Mouse (Mus musculus) urinary bladder, postnatal 0 days (tissue): Measurements from ENCODE around the gene Ly6f. TPM values are rescaled to one million over a fixed set of nuclear protein-coding genes. Genes with fewer than 3 reads are reported as not detected.

Source experiments
- polyA plus RNA-seq: library from polyadenylated mRNA; unstranded; fragments of >200 nt; fragmentation: Nextera tagmentation; extraction: Ambion mirVana; gene quantifications from 2 replicates; pipeline ENCODE4 v1.2.1, GENCODE M21; 2015

The Ly6f gene
- polyA plus RNA-seq, result not detected in 2 replicates

DNA sequence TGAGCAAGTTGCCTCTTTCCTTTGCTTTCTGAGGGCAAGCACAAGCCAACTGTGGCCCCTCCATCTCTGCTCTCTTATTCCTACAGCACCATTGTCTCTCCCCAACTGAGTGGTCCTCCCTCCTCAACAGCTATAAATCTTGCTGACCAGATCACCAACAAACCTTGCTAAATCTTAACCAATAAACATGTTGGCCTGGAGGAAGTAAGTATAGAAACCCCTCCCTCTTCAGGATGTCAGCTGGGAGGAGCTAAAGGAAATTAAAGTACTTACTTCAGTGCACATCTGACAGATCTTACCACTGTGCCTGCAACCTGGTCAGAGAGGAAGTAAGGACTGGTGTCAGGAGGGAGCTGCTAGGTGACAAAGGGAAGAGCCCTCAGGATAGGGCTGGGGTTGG, at the start of gene Ly6f:
Gene Ly6f, plus strand, starts transcription at position 301 of the 400 bp plus-strand sequence.

Other genes with a start within 250 kb of the Ly6f start
- 72.5 and 86.2 TPM in 2 replicates for gene Ly6c1, start 219.6 kb upstream of the Ly6f start, polyA plus RNA-seq
- gene Ly6c2, start 156.5 kb upstream of the Ly6f start, polyA plus RNA-seq, result 0.55 and 1.2 TPM in 2 replicates
- not detected in 2 replicates for gene Ly6g, start 113.2 kb upstream of the Ly6f start, polyA plus RNA-seq
- gene BC025446, start 52.0 kb upstream of the Ly6f start, polyA plus RNA-seq, result 1.6 and 1.7 TPM in 2 replicates